Mouse (Mus musculus) heart, embryonic 16.5 days (tissue): Measurements from ENCODE around the gene Dcaf5. TPM values are rescaled to one million over a fixed set of nuclear protein-coding genes. Genes with fewer than 3 reads are reported as not detected.

Experiments
- ATAC-seq: fragments of 200-750 bp; cut with Nextera tagmentation; replicated peaks from 2 replicates; pipeline ENCODE4 v1.8.0; 2017; ENCODE audit warnings: moderate number of reproducible peaks; ENCODE audit not compliant: insufficient read depth, low FRiP score; ENCODE audit errors: extremely low read depth
- H3K27ac ChIP-seq: fragments of 300-500 bp; sonication (generic); 2 replicates; pipeline ENCODE4 v1.5.1; 2014; ENCODE audit warnings: mild to moderate bottlenecking, low read length, control low read depth, moderate library complexity
- H3K27me3 ChIP-seq: fragments of 300-500 bp; sonication (generic); 2 replicates; pipeline ENCODE4 v1.6.1; 2014; ENCODE audit warnings: low read length, mixed read lengths; ENCODE audit not compliant: control insufficient read depth, insufficient read depth
- H3K36me3 ChIP-seq: fragments of 300-500 bp; sonication (generic); 2 replicates; pipeline ENCODE4 v1.6.1; 2014; ENCODE audit not compliant: control insufficient read depth, insufficient read depth
- H3K4me1 ChIP-seq: fragments of 300-500 bp; sonication (generic); 2 replicates; pipeline ENCODE4 v1.6.1; 2014; ENCODE audit warnings: low read length, mixed read lengths; ENCODE audit not compliant: control insufficient read depth, insufficient read depth
- H3K4me2 ChIP-seq: fragments of 300-500 bp; sonication (generic); 2 replicates; pipeline ENCODE4 v1.6.1; 2014; ENCODE audit warnings: low read depth, mild to moderate bottlenecking, control low read depth, low read length
- H3K4me3 ChIP-seq: fragments of 300-500 bp; sonication (generic); 2 replicates; pipeline ENCODE4 v1.5.1; 2014; ENCODE audit warnings: mild to moderate bottlenecking, control low read depth, low read length
- H3K9ac ChIP-seq: fragments of 300-500 bp; sonication (generic); 2 replicates; pipeline ENCODE4 v1.6.1; 2014; ENCODE audit warnings: low read length, control low read depth
- H3K9me3 ChIP-seq: fragments of 300-500 bp; sonication (generic); replicated peaks from 2 replicates; pipeline ENCODE4 v1.6.1; 2016; ENCODE audit warnings: low read length; ENCODE audit not compliant: control insufficient read depth
- WGBS: fragments of 180-500 bp; shearing (Covaris S2); extraction: QIAGEN DNeasy Blood & Tissue Kit; methylation state at CpG from one replicate; pipeline ENCODE4 v1.1.7; 2014; 5-methylcytosine and 5-hydroxymethylcytosine counted together
- polyA plus RNA-seq: library from polyadenylated mRNA; unstranded; fragments of >200 nt; fragmentation: Nextera tagmentation; extraction: Ambion mirVana; gene quantifications from 2 replicates; pipeline ENCODE4 v1.2.1, GENCODE M21; 2015

Dcaf5 gene
- polyA plus RNA-seq, 1 experiment from 2014 or later: 9.6 TPM

- peaks cover 37% of the 10 kb centered on the region for H3K36me3 ChIP-seq
- no peak for ATAC-seq
- H3K9me3 ChIP-seq: no peaks in the 10 kb centered on the region
- 83% methylated on average over 2 of the region's 2 CpGs for WGBS
- no peak overlapping the region for H3K9ac ChIP-seq
- H3K27ac ChIP-seq: no peak overlapping the region
- no peak overlapping the region for H3K4me3 ChIP-seq
- H3K4me1 ChIP-seq: no peaks in the 10 kb centered on the region
- H3K27me3 ChIP-seq: no peaks in the 10 kb centered on the region
- H3K4me2 ChIP-seq: no peak overlapping the region
Observed at GRCm38 (mm10) chr12:80394045-80394444, 42.4 kb downstream of the Dcaf5 start.

- Histone ChIP-seq H3K9ac (no peak overlapping the region), H3K9me3 (no peaks in the 10 kb centered on the region), H3K4me1 (0 out of 2 replicates have a peak, but pooled peaks cover 4% of the 10 kb centered on the region), H3K36me3 (peaks cover 6% of the 10 kb centered on the region; the same call in 1 of the 2 replicates), H3K4me3 (no peak overlapping the region), H3K27ac (no peak overlapping the region), H3K27me3 (no peaks in the 10 kb centered on the region), H3K4me2 (no peak overlapping the region)
- peak; percentile 18; the same call in 1 of the 2 replicates for ATAC-seq
- WGBS: 52% methylated on average over 3 of the region's 3 CpGs
Observed at GRCm38 (mm10) chr12:80389448-80389847, 47.0 kb downstream of the Dcaf5 start.

- peaks cover 6% of the 10 kb centered on the region; the same call in 1 of the 2 replicates for H3K36me3 ChIP-seq
- no peak for ATAC-seq
- no peak overlapping the region for H3K4me3 ChIP-seq
- peaks cover 6% of the 10 kb centered on the region; the same call in 1 of the 2 replicates for H3K4me1 ChIP-seq
- WGBS: 85% methylated on average over 5 of the region's 5 CpGs
- no peak overlapping the region for H3K27ac ChIP-seq
- H3K9ac ChIP-seq: no peak overlapping the region
- no peaks in the 10 kb centered on the region for H3K27me3 ChIP-seq
- H3K9me3 ChIP-seq: no peaks in the 10 kb centered on the region
- no peak overlapping the region for H3K4me2 ChIP-seq
Observed at GRCm38 (mm10) chr12:80387326-80387725, 49.1 kb downstream of the Dcaf5 start.

GRCm38 (mm10) chr12:80385361-80385760 lies 51.0 kb downstream of the Dcaf5 start:
- Histone ChIP-seq H3K9me3 (no peaks in the 10 kb centered on the region), H3K4me2 (no peak overlapping the region), H3K4me1 (peaks cover 7% of the 10 kb centered on the region), H3K9ac (no peak overlapping the region), H3K27me3 (no peaks in the 10 kb centered on the region), H3K36me3 (peaks cover 6% of the 10 kb centered on the region; the same call in 1 of the 2 replicates), H3K4me3 (no peak overlapping the region), H3K27ac (no peak overlapping the region)
- WGBS: 53% methylated on average over 1 of the region's 1 CpGs
- ATAC-seq: no peak

GRCm38 (mm10) chr12:80383478-80383877 lies 52.9 kb downstream of the Dcaf5 start:
- peak overlapping the region; percentile 60 for H3K27ac ChIP-seq
- WGBS: 56% methylated on average over 8 of the region's 8 CpGs
- H3K9ac ChIP-seq: no peak overlapping the region
- H3K4me1 ChIP-seq: peaks cover 18% of the 10 kb centered on the region
- H3K36me3 ChIP-seq: peaks cover 6% of the 10 kb centered on the region; the same call in 1 of the 2 replicates
- H3K27me3 ChIP-seq: no peaks in the 10 kb centered on the region
- no peaks in the 10 kb centered on the region for H3K9me3 ChIP-seq
- H3K4me2 ChIP-seq: no peak overlapping the region
- ATAC-seq: no peak; the same call in 1 of the 2 replicates
- no peak overlapping the region for H3K4me3 ChIP-seq

- ATAC-seq: peak; percentile 53
- 43% methylated on average over 2 of the region's 2 CpGs for WGBS
- Histone ChIP-seq H3K27ac (peak overlapping the region; percentile 60), H3K4me1 (peaks cover 18% of the 10 kb centered on the region), H3K9ac (no peak overlapping the region), H3K9me3 (no peaks in the 10 kb centered on the region), H3K4me2 (no peak overlapping the region), H3K27me3 (no peaks in the 10 kb centered on the region), H3K4me3 (no peak overlapping the region), H3K36me3 (peaks cover 6% of the 10 kb centered on the region; the same call in 1 of the 2 replicates)
Observed at GRCm38 (mm10) chr12:80382794-80383193, 53.6 kb downstream of the Dcaf5 start.

- H3K27me3 ChIP-seq: no peaks in the 10 kb centered on the region
- no peak overlapping the region for H3K4me3 ChIP-seq
- no peaks in the 10 kb centered on the region for H3K9me3 ChIP-seq
- H3K36me3 ChIP-seq: peaks cover 17% of the 10 kb centered on the region
- H3K4me1 ChIP-seq: peaks cover 18% of the 10 kb centered on the region
- peak; percentile 59 for ATAC-seq
- no peak overlapping the region for H3K4me2 ChIP-seq
- WGBS: 85% methylated on average over 10 of the region's 10 CpGs
- H3K27ac ChIP-seq: peak overlapping the region; percentile 73
- H3K9ac ChIP-seq: no peak overlapping the region; the same call in 1 of the 2 replicates
Observed at GRCm38 (mm10) chr12:80379831-80380457, 56.5 kb downstream of the Dcaf5 start.

GRCm38 (mm10) chr12:80379393-80379792 lies 57.0 kb downstream of the Dcaf5 start:
- Histone ChIP-seq H3K9me3 (no peaks in the 10 kb centered on the region), H3K27ac (peak overlapping the region; percentile 73), H3K9ac (no peak overlapping the region), H3K4me1 (peaks cover 14% of the 10 kb centered on the region), H3K4me3 (no peak overlapping the region), H3K27me3 (no peaks in the 10 kb centered on the region), H3K36me3 (peaks cover 19% of the 10 kb centered on the region), H3K4me2 (no peak overlapping the region)
- ATAC-seq: no peak
- 64% methylated on average over 4 of the region's 4 CpGs for WGBS

GRCm38 (mm10) chr12:80377604-80378003 lies 58.8 kb downstream of the Dcaf5 start:
- no peak overlapping the region for H3K27ac ChIP-seq
- peaks cover 12% of the 10 kb centered on the region for H3K4me1 ChIP-seq
- peaks cover 19% of the 10 kb centered on the region for H3K36me3 ChIP-seq
- H3K9ac ChIP-seq: no peak overlapping the region
- ATAC-seq: no peak
- H3K4me3 ChIP-seq: no peak overlapping the region
- H3K9me3 ChIP-seq: no peaks in the 10 kb centered on the region
- no peak overlapping the region for H3K4me2 ChIP-seq
- H3K27me3 ChIP-seq: no peaks in the 10 kb centered on the region
- 44% methylated on average over 1 of the region's 1 CpGs for WGBS
